Mouse (Mus musculus) liver, postnatal 0 days (tissue): ENCODE measurements at regions not wholly inside any gene's neighbourhood (a gene's known extent, or its start where the extent isn't known, plus 50 kb on each side); places are given as distances from the start of the nearest gene placed in this dataset.

Experiments used
- ATAC-seq: fragments of 200-750 bp; cut with Nextera tagmentation; 2 replicates; pipeline ENCODE4 v1.8.0; 2017; ENCODE audit warnings: mild to moderate bottlenecking, moderate library complexity
- DNase-seq: peaks from one replicate; pipeline ENCODE4 v3.0.0-alpha.2; 2016
- H3K27ac ChIP-seq: fragments of 300-500 bp; sonication (generic); 2 replicates; pipeline ENCODE4 v1.5.1; 2014; ENCODE audit warnings: antibody characterized with exemption, moderate library complexity, mild to moderate bottlenecking, low read depth
- H3K27me3 ChIP-seq: fragments of 300-500 bp; sonication (generic); 2 replicates; pipeline ENCODE4 v1.6.1; 2014; ENCODE audit warnings: low read length, control low read depth, mixed read lengths; ENCODE audit not compliant: insufficient read depth
- H3K36me3 ChIP-seq: fragments of 300-500 bp; sonication (generic); replicated peaks from 2 replicates; pipeline ENCODE4 v1.6.1; 2014; ENCODE audit warnings: mild to moderate bottlenecking, control low read depth, low read length, moderate library complexity, mixed read lengths; ENCODE audit not compliant: insufficient read depth
- H3K4me1 ChIP-seq: fragments of 300-500 bp; sonication (generic); 2 replicates; pipeline ENCODE4 v1.6.1; 2014; ENCODE audit warnings: antibody characterized with exemption, mild to moderate bottlenecking, control low read depth; ENCODE audit not compliant: insufficient read depth
- H3K4me2 ChIP-seq: fragments of 300-500 bp; sonication (generic); 2 replicates; pipeline ENCODE4 v1.6.1; 2014; ENCODE audit warnings: low read depth, mild to moderate bottlenecking, low read length, moderate library complexity, mixed read lengths
- H3K4me3 ChIP-seq: fragments of 300-500 bp; sonication (generic); 2 replicates; pipeline ENCODE4 v1.5.1; 2014; ENCODE audit warnings: low read depth, low read length
- H3K9ac ChIP-seq: fragments of 300-500 bp; sonication (generic); replicated peaks from 2 replicates; pipeline ENCODE4 v1.6.1; 2014; ENCODE audit warnings: mild to moderate bottlenecking, moderate library complexity
- H3K9me3 ChIP-seq: fragments of 300-500 bp; sonication (generic); 2 replicates; pipeline ENCODE4 v1.6.1; 2016; ENCODE audit warnings: mild to moderate bottlenecking, control low read depth, low read length, mixed read lengths
- CTCF ChIP-seq: sonication (generic); IDR thresholded peaks from 2 replicates; pipeline ENCODE4 v1.5.1; 2016; ENCODE audit warnings: antibody characterized with exemption, low read depth
- EP300 ChIP-seq: IDR thresholded peaks from 2 replicates; pipeline ENCODE4 v1.6.1; 2016; ENCODE audit warnings: antibody characterized with exemption, low read depth, mild to moderate bottlenecking
- WGBS: fragments of 180-500 bp; shearing (Covaris S2); extraction: QIAGEN DNeasy Blood & Tissue Kit; methylation state at CpG from one replicate; pipeline ENCODE4 v1.1.7; 2014; ENCODE audit not compliant: insufficient replicate concordance; 5-methylcytosine and 5-hydroxymethylcytosine counted together

DNA sequence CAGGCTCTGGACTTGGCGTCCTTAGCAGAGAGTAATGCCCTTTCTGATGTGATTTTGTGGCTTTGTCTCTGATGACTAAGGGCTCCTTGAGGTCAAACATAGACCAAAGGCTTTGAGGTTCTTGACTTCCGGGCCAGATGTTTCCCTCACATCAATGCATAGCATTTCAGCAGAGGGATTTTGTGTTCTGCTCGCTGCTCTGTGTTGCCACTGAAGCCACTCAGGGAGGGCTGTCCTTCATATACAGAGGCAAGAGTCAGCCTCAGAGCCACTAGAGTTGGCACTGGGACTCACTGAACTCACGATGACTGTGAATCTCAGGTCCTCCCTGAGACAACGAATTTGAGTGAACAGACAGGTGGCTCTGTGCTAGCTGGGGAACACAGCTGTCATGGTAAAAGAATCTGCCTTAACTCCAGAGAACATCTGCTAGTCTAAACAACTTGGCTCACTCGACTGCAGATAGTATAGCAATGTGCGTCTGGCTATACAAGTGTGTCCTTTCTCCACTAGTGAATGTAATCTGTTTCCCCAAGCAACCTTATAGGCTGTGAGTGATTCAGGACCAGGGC, 74.3 kb downstream of the Gp2 start:
- TF ChIP-seq EP300 (no peak), CTCF (no peak)
- ATAC-seq (no peak), DNase-seq (no peak)
- WGBS = 53% methylated on average over 7 of the region's 7 CpGs
- Histone ChIP-seq H3K9ac (no peak overlapping the region), H3K9me3 (no peaks in the 10 kb centered on the region), H3K27me3 (no peaks in the 10 kb centered on the region), H3K4me1 (no peaks in the 10 kb centered on the region), H3K4me3 (no peak overlapping the region), H3K27ac (no peak overlapping the region), H3K4me2 (no peak overlapping the region), H3K36me3 (no peaks in the 10 kb centered on the region)

DNA sequence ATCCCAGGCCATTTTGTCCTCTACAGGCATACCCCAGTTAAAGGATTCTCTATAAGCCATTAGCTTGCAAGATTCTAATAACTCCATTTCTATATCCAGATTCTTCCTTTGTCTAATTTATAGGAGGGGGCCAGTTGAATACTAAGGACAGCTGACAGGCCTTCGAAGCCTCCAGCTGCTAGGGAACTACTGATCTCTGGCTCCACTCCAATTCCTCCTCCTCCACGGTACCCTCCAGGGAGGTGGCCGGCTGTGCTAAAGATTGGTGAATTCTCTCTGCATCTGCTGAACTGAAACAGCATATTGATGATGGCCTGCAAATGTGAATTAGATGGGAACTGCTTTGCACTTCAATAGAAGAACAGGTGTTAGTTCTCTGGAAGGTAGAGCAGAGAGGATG, 79.2 kb downstream of the Gp2 start:
- no peak for TF ChIP-seq EP300
- TF ChIP-seq CTCF = no peak
- no peak overlapping the region for H3K4me3 ChIP-seq
- H3K27me3 ChIP-seq = no peaks in the 10 kb centered on the region
- no peak overlapping the region for H3K27ac ChIP-seq
- DNase-seq (no peak), ATAC-seq (no peak)
- H3K36me3 ChIP-seq = no peaks in the 10 kb centered on the region
- H3K4me1 ChIP-seq = no peaks in the 10 kb centered on the region
- H3K9ac ChIP-seq = no peak overlapping the region
- no peaks in the 10 kb centered on the region for H3K9me3 ChIP-seq
- H3K4me2 ChIP-seq = no peak overlapping the region
- 64% methylated on average over 3 of the region's 3 CpGs for WGBS

DNA sequence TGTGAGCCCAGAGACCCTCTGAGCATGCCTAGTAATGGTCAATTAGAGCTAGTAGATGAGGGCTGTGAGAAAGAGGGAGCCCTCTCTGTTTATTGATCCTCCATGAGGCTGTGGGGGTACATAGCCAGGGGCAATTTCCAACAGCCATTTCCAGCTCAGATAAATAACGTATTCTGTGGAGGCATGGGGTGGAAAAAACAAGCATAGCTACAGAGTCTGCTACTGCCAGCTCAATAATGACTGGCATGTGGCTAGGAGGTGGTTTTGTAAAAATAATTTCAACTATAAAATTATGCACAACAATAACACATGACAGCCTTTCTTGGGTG, 94.9 kb downstream of the Gp2 start:
- H3K27ac ChIP-seq = no peak overlapping the region
- 64% methylated on average over 1 of the region's 1 CpGs for WGBS
- no peaks in the 10 kb centered on the region for H3K4me1 ChIP-seq
- no peaks in the 10 kb centered on the region for H3K36me3 ChIP-seq
- no peak overlapping the region for H3K9ac ChIP-seq
- no peak overlapping the region for H3K4me2 ChIP-seq
- H3K9me3 ChIP-seq = no peaks in the 10 kb centered on the region
- ATAC-seq (no peak), DNase-seq (no peak)
- no peak overlapping the region for H3K4me3 ChIP-seq
- no peaks in the 10 kb centered on the region for H3K27me3 ChIP-seq
- no peak for TF ChIP-seq CTCF
- TF ChIP-seq EP300 = no peak

DNA sequence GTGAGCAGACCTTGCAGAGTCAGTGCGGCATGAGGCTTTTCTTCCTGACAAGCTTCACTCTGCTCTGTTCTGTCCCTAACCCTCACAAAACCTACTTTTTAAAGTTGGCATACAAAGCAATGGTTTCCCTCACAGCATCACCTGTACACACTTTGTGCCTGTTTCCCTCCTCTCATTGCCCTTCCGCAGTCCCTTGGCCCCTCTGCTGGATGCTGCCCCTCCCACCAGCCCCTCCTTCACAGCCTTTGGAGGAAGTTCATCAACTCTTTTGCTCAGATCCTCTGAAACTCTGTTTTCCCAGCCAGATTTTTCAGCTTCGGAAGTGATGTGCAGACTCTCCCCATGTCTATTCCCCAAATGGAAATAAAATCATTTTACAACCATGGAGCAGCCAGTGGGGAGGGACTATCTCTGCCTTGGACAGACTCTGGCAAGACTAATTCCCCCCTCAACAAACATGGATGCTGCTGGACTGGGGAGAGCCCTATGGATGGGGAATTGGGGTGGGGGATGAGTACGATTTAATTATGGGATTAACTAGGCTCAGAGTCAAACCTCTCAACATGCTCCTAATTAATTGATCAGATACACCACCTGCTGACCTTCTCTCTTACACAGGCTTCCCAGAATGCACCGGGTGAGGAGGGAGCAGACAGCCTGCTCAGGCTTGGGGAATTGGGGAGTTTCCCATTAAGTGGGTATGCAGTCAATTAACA, 95.4 kb downstream of the Gp2 start:
- H3K27ac ChIP-seq = no peak overlapping the region
- no peaks in the 10 kb centered on the region for H3K9me3 ChIP-seq
- no peak overlapping the region for H3K9ac ChIP-seq
- DNase-seq = no peak
- no peak for TF ChIP-seq EP300
- TF ChIP-seq CTCF = no peak
- H3K4me3 ChIP-seq = no peak overlapping the region
- no peaks in the 10 kb centered on the region for H3K4me1 ChIP-seq
- 65% methylated on average over 5 of the region's 5 CpGs for WGBS
- H3K27me3 ChIP-seq = no peaks in the 10 kb centered on the region
- no peak overlapping the region for H3K4me2 ChIP-seq
- ATAC-seq = no peak
- no peaks in the 10 kb centered on the region for H3K36me3 ChIP-seq

DNA sequence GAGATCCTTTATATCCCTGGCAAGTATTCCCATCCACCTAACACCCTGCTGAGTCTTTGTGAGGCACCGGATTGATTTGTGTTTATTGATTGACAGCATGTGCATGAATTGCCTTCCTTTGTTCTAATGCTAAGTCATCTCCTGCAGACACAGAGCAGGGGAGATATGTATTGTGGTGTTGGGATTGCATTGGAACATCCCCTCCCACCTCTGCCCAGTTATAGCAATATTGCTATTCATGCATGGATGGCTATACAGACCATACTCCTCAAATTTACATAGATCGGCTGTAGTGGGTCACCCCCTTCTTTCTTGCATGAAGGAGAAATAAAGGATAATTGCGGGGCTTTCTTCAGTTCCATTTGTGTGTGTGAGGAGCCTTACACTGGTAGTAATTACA, 101.7 kb downstream of the Gp2 start:
- Histone ChIP-seq H3K27me3 (no peaks in the 10 kb centered on the region), H3K27ac (no peak overlapping the region), H3K36me3 (no peaks in the 10 kb centered on the region), H3K4me2 (no peak overlapping the region), H3K4me1 (no peaks in the 10 kb centered on the region), H3K4me3 (no peak overlapping the region), H3K9me3 (no peaks in the 10 kb centered on the region), H3K9ac (no peak overlapping the region)
- DNase-seq (no peak), ATAC-seq (no peak)
- no peak for TF ChIP-seq EP300
- 77% methylated on average over 3 of the region's 3 CpGs for WGBS

DNA sequence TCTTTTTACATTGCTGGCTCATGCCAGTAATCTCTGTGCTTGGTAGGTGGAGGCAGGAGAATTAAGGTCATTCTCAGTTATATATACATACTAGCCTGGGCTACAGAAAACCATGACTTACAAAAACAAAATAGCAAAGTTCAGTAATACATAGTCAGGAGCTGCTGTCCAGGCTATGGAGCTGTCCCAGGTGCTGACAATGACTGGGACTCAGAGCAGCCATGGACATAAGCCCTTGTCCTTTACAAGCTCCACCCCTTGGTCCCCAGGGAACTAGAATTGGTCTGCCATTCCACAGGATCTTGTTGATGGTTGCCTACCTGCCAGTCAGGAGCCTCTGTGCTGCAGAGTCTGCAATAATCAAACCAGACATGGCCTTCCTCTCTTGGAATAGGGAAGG, 102.8 kb downstream of the Gp2 start:
- Histone ChIP-seq H3K27ac (no peak overlapping the region), H3K4me2 (no peak overlapping the region), H3K4me1 (no peaks in the 10 kb centered on the region), H3K9me3 (no peaks in the 10 kb centered on the region), H3K9ac (no peak overlapping the region), H3K36me3 (no peaks in the 10 kb centered on the region), H3K27me3 (no peaks in the 10 kb centered on the region), H3K4me3 (no peak overlapping the region)
- ATAC-seq = no peak
- DNase-seq = peak; percentile 20
- no peak for TF ChIP-seq CTCF
- no peak for TF ChIP-seq EP300

DNA sequence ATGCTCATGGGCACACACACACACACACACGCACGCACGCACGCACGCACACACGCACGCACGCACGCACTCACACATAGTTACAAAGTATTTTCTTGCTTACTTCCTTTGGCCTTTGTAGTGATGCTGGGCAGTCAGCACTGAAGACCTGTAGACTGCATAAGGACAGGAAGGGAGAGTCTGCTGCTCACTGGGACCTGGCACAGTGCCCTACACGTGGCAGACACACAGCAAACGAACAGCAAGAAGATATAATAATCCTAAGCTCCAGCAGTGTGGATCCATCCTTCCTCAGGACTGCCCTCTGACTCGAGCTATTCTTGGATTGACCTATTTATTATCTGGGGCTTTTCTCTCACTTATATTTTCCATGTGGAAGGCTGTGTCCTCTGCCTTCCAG, 106.5 kb downstream of the Gp2 start:
- Histone ChIP-seq H3K27me3 (no peaks in the 10 kb centered on the region), H3K4me2 (no peak overlapping the region), H3K27ac (no peak overlapping the region), H3K9ac (no peak overlapping the region), H3K4me3 (no peak overlapping the region), H3K9me3 (no peaks in the 10 kb centered on the region), H3K4me1 (no peaks in the 10 kb centered on the region), H3K36me3 (no peaks in the 10 kb centered on the region)
- ATAC-seq = no peak
- WGBS = 80% methylated on average over 12 of the region's 12 CpGs
- DNase-seq = no peak
- TF ChIP-seq EP300 (no peak), CTCF (no peak)
